Mouse (Mus musculus): Measurements from ENCODE around the gene Cdkn1b.

Gene Cdkn1b

DNA sequence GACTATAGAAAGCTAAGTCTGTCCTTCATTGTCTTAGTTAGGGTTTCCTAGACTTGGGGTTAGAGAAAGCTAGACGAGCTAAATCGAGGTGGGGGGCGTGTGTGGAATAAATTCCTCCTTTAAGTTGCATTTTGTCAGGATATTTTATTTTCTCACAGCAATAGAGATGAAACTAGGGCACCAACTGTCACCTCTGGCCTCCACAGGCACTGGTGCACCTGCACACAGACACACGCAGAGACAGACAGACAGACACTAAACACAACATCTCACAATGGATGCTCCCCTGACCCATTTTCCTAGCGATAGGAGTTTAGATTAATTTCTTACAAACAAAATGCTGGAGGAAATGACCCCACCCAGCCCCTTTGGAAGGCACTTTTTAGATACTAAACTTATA is 46.5 kb downstream of the Cdkn1b start:
- DNase-seq (ENCODE audit: extremely low spot score, low spot score): no peak

DNA sequence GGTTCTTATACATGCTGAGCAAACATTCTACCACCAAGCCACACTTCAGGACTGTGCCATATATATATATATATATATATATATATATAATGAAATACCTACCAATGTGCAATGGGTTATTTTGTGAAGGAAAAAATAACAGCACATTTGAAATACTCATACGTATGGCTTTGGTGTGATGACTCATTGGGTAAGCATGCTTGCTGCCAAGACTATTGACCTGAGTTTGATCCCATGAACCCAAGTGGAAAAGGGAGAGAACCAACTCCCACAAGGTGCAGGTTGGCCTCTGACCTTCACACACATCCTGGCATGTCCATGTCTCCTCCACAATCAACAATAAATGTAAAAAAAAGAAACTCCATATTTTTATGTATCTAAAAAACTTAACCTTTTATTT is 48.1 kb downstream of the Cdkn1b start:
- DNase-seq (ENCODE audit: extremely low spot score, low spot score): no peak

DNA sequence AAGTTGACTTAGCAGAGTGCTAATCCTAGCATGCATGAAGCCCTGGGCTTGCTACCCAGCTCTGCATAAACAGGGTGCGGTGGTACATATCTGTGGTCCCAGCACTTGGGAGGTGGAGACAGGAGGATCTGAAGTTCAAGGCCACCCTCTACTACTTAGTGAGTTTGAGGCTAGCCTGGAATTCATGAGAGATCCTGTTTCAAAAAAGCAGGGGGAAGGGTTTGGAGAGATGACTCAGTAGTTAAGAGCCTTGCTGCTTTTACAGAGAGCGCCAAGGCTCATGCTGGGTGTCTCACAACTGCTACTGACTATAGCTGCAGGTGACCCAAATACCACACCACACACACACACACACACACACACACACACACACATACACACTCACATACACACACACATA is 49.3 kb downstream of the Cdkn1b start:
- no peak for DNase-seq (ENCODE audit: extremely low spot score, low spot score)

DNA sequence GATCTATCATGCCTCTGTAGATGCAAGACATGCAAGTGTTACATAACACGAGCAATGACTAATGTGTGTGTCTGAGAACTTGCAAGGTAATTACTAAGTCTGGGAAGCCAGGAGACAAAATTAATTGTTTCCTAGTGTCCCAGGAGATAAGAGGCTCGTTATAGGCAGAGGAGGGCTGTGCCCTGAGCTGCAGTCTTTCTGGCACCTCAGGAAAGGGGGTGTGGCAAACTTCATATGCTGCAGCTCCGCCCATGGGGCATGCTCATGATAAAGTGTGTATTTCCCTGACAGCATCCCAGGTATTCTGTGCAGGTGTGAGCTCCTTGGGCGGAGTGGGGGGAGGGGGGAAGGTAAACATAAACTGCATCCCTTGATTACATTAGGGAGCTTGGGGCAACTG is 51.9 kb downstream of the Cdkn1b start:
- DNase-seq (ENCODE audit: extremely low spot score, low spot score): no peak

Measured in neural tube, embryonic 10.5 days (tissue).